Mouse (Mus musculus): ENCODE results near the gene Parn.

DNA sequence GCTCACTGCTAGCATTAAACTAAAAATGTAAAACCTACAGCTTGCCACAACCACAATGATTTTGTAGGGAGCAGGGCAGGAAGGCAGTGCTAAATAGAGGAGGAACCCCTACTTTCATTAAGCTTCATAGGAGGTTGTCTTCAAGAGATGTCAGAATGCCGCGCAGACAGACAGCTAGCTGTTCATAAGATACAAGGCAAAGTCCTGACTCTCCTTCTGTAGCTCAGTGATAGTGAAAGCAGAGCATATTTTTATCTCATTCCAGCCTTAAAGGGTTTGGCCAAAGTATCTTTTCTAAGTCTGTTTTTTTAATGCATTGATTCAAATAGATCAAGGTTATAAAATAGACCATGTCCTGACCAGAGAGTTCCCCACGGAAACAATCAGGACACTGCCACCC lies 47.8 kb downstream of the Parn start:
- TF ChIP-seq CTCF (IDR thresholded peaks at IDR 0.05; ENCODE audit: insufficient read depth, low read depth, low read length) (no peak), POLR2A (IDR thresholded peaks at IDR 0.05; ENCODE audit: insufficient read depth, low read depth, low read length) (no peak)

Measured in olfactory bulb, adult 2 months (tissue).